Mouse (Mus musculus) layer of hippocampus, adult 18-20 months (tissue): ENCODE measurements at regions not wholly inside any gene's neighbourhood (a gene's known extent, or its start where the extent isn't known, plus 50 kb on each side); places are given as distances from the start of the nearest gene placed in this dataset.

ENCODE experiments used
- DNase-seq, 2 experiments: peaks; one replicate each; pipeline ENCODE4 v3.0.0; 2022; ENCODE audit warnings: low spot score in 2 of 2

- DNase-seq = peak in 1 of 2 experiments; percentile 35
These were observed 318.5 kb downstream of the Qk start for GRCm38 (mm10) chr17:10001071-10001591.

DNA sequence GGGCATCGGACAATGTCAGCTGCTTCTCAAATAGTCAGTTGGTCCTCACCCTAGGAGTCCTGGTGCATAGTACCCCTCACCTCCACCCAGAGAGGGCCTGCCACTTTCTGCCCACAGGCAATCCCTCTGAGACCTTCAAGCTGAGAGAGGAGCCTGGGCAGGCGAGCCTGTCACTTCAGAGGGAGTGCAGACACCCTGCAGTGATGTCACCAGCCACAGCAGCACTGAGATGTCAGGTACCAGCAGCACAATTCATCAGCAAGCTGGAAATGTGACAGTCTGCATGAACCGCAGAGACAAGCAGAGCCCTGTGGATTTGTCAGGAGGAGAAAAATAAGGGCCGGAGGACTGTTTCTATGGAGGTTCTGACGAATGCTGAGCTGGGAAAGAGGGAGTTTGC lies 324.3 kb downstream of the Qk start:
- no peak for DNase-seq

DNA sequence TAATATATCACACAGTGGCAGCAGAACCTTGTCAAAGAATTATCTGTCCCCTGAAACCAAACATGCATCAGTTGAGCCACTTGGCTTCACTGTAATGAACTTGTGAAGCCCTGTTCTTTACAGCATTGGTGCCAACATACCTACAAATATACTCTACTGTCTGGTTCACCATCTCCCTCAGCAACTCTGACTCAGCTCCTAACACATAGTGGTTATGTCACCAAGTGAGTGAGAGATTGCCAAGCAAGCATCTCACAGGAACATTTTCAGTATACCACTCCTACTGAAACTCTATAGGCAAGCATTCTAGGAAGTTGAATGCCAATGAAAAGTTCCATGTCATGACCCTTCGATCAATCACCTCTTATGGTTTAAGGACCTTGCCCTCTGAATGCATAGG lies 321.2 kb upstream of the Pabpc6 start:
- no peak for DNase-seq

- DNase-seq = no peak
These were observed 311.8 kb upstream of the Pabpc6 start for GRCm38 (mm10) chr17:9981273-9981672.

DNA sequence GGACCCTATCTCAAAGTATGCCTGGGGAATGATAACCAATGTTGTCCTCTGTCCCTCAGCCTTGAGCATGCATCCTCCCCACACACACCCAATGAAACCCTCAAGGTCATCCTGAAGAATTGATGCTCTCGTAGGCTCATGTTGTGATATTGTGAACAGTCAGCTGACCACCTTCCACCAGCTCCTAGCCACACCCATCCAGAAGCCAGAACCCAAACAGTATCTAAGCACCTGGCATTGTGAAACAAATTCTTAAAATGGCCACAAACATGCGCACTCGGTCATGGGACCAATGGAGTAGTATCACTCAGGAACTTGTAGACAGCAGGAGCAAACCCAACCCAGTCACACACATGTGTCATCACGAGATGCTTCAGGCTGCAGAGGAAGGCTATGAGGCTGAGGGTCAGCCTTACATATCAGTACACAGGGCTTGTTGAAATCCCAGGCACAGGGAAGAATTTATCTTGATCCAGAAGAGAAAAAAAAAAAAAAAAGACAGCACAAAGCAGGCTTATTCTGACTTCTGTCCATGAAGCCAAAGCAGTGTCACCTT lies 307.4 kb upstream of the Pabpc6 start:
- DNase-seq = no peak

DNA sequence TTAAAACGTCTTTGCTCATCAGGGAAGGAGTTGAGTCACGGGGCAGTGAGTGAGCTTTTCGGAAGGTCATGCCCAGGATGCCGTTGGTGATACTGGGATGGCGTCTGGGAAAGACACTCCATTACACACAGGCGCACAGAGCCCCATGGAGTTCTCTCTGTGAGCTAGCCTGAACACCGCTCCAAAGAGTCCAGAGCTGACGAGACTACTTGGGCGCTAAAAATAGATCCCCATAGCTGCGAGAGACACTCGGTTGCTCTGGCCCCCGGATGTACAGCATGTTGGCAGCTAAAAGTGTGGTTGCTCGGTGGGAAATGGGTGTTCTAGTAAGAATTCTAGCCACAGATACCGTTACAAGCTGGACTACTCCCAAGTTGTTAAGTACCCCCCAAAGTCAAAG lies 306.5 kb upstream of the Pabpc6 start:
- no peak for DNase-seq

GRCm38 (mm10) chr17:9975153-9975552 lies 305.6 kb upstream of the Pabpc6 start:
- DNase-seq = no peak

DNA sequence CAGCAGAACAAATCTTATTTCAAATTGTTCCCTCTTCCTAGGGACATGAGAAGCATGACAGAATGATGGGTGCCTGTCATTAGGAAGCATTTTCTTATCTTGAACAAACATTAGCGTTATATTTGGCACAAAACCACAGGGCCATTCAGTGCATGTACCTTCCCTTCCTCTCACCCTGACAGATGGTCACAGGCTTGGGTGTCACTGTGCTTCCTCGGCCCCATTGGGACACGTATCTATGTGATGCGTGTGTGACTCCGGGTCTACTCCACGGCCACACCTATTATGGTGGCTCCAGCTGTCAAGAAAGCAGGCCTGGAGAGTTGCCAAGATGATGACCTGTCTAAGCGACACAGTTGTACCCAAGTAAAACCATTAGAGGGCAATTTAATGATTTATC lies 298.5 kb upstream of the Pabpc6 start:
- no peak for DNase-seq

GRCm38 (mm10) chr17:9962893-9963436 lies 293.4 kb upstream of the Pabpc6 start:
- DNase-seq = no peak

GRCm38 (mm10) chr17:9948985-9949667 lies 279.6 kb upstream of the Pabpc6 start:
- no peak for DNase-seq

DNA sequence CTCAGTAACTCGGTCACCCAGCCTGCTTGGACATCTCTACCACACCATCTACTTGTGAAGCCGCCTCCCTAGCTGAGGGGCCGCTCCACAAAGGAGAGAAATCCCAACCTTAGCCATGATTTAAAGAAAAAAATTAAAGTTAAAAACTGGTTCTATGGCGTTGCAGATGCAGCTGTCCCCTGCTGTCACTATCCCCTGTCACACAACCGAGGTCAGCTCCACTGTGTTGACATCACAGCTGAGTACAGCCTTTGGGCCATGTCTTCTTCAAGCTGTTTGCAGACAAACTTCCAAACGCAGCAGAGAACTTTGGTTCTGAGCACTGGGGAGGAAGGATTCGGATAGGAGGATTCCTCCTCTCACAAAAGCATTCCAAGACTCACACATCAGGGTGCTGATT lies 278.1 kb upstream of the Pabpc6 start:
- DNase-seq = no peak

DNA sequence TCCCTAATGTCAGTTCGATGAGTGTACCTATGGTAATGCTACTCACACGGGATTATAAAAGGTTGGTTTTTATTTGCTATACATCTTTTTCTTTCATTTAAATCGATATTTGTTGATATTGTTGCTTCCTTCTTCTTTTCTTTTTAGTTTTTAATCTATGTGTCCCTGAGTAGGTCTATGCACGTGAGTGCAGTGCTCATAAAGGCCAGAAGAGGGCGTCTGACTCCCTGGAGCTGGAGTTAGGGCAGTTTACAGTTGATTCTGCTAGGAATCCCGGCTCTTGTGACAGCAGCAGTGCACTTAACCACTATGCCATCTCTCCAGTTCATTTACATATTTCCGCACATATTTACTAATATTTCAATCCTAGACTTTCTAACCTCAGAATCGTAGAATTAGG lies 275.0 kb upstream of the Pabpc6 start:
- DNase-seq = no peak

GRCm38 (mm10) chr17:9942171-9942570 lies 272.7 kb upstream of the Pabpc6 start:
- DNase-seq = no peak

- no peak for DNase-seq
These were observed 270.1 kb upstream of the Pabpc6 start for GRCm38 (mm10) chr17:9939576-9939975.

GRCm38 (mm10) chr17:9938426-9938825 lies 268.9 kb upstream of the Pabpc6 start:
- DNase-seq = no peak

DNA sequence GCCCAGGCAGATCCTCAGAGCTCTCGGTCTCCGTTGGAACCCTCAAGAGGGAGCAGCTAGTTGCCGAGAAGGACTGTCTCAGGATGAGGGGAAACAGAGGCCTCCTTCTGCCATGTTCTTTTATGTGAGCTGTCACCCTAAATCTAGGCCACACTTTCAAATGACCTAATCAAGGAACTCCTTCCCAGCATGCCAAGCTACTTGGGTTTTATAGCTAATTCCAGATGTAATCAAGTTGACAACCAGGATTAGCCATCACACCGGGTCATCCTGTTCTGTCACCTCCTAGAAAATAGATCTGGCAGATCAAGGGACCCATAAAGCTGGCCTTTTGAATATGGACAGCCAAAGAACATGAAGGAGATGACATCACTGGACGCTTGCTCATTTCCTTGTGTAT lies 267.7 kb upstream of the Pabpc6 start:
- DNase-seq = no peak

- no peak for DNase-seq
These were observed 262.7 kb upstream of the Pabpc6 start for GRCm38 (mm10) chr17:9932186-9932585.

- no peak for DNase-seq
These were observed 262.0 kb upstream of the Pabpc6 start for GRCm38 (mm10) chr17:9931526-9931925.

GRCm38 (mm10) chr17:9929448-9930088 lies 260.1 kb upstream of the Pabpc6 start:
- no peak for DNase-seq

DNA sequence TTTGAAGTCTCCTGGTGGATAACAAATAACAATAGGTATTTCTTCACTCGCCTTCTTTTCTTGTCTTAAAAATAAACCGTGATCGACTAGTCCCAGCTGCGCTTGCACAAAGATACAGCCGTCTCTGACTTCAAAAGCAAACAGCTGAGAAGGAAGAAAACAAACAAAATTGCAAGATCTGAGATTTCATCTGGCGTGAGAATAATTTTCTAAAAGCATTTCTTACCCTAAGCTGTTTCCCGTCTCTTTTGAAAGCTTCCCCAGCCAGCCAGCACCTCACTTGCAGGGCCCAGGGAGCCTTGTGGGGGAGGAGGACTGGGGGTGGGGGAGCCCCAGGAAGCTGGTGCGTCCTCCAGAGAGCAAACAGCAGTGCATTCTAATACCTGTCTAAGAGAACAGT lies 258.2 kb upstream of the Pabpc6 start:
- no peak for DNase-seq

GRCm38 (mm10) chr17:9926308-9926707 lies 256.8 kb upstream of the Pabpc6 start:
- DNase-seq = no peak

- DNase-seq = no peak
These were observed 251.8 kb upstream of the Pabpc6 start for GRCm38 (mm10) chr17:9921326-9921725.
